Mouse (Mus musculus) liver, embryonic 16.5 days (tissue): ENCODE results near the gene Klhl7. TPM values are rescaled to one million over a fixed set of nuclear protein-coding genes. Genes with fewer than 3 reads are reported as not detected.

ENCODE experiments used
- polyA plus RNA-seq: library from polyadenylated mRNA; unstranded; fragments of >200 nt; fragmentation: Nextera tagmentation; extraction: Ambion mirVana; gene quantifications from 2 replicates; pipeline ENCODE4 v1.2.1, GENCODE M21; 2015

Klhl7 gene
- polyA plus RNA-seq, 1 experiment from 2014 or later = 18.2 TPM

Other genes with a start within 250 kb of the Klhl7 start
- 60.3 and 61.8 TPM in 2 replicates for gene Fam126a, start 69.9 kb upstream of the Klhl7 start, polyA plus RNA-seq
- 3.7 and 4.6 TPM in 2 replicates for gene Nupl2, start 64.4 kb downstream of the Klhl7 start, polyA plus RNA-seq